Mouse (Mus musculus): ENCODE results near the gene Tcf7l1.

Tcf7l1 gene

DNA sequence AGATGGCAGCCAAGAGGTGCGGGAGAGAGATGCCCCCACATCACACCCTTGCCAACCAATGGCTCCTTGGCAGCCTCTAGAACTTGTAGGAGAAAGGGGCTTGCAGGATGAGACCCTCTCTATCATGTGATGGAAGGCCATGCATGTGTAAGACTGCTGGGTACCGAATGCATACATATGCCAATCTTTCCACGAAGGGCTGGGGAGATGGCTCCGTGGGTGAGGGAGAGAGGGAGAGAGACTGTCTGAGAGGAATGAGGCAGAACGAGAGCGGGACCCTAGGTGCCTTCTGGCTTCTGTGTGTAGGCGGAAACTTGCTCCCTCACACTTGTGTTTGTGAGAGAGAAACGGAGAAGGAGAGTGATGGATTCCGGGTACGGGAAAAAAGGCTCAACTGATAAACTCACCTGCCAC, 94.3 kb downstream of the Tcf7l1 start:
- no peak for DNase-seq

DNA sequence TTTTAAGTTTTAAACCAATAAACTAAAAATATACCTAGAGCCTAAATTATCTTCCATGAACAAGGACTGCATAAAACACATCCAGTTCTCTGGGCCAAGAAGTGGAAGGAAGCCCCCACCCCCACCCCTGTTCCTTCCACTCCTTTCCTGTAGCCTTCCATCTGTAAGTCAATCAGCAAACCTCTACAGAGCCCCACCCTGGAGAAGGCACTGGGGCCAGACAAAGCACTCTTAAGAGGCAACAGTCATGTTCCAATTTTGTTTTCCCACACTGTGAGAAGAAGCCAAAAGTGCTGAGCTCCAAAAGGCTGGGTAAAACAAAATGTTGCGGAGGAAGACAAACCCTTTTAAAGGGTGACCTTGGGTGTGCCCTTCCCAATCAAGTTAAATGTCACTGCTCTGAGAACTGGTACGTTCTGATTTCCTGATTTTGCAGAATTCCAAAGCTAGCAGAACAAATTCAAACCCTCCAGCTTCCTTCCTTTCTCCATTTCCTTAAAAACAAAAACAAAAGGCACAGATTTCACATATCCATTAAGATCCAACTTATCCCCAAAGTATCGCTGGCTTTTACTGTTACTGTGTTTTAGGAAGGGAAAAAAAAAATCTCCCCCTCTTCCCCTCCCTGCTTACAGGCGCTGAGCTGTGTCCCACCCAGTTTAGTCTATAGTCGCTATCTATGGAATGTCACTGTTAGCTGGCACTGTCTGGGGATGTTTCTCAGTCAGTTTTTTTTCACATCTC, 94.8 kb downstream of the Tcf7l1 start:
- no peak for DNase-seq

DNA sequence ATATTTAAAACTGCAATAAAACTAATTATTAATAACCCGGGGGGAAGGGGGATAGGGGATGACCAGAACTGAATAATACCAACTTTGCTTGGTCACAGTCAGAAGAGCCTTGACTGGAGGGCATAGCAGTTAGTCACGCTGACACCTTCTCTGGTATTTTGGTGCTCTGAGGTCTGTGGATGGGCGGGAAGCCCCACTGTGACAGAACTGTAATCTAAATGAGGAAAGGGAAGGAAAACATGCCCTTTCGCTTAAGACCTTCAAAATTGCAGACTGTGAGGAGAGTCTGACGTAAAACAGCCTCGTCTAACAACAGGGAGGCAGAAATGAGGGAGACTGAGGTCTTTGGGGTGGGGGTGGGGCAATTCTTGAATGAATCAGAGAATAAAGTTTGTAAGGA, 96.6 kb downstream of the Tcf7l1 start:
- no peak for DNase-seq

DNA sequence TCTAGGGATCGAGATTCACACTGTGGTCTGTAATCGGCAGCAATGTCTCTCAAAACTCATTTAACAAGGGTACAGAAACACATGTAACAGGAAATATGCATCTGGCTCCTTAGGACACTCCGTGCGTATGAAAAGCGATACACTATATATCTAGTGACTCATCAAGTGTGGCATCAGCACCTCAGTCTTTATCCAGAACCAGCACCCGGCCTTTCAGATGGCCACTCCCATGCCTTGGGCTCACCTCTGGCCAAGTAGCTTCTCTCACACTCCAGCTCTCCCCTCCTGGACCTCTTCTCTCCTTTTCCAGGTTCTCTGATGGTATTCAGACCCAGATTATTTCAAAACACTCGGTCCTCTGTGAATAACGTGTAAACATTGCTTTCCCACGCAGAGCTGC, 97.5 kb downstream of the Tcf7l1 start:
- DNase-seq, result no peak

DNA sequence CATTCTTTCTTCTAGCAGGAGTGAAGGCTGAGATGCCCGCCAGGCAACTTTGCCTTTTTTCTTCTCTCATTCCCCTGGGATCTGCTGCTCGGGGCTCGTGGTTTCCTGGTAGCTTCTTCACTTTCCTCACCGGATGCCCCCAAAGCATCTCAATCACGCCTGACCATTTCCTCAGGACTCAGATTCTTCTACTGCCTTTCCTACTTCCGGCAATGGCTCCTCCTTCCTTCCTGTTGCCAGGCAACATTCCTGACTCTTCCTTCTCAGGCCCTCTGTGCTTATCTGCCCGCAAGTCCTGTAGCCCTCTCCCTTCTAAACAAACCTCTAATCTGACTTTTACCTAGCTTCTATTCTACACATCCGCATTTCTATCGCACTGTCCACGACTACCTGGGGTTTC, 98.5 kb downstream of the Tcf7l1 start:
- peak; percentile 42 for DNase-seq

DNA sequence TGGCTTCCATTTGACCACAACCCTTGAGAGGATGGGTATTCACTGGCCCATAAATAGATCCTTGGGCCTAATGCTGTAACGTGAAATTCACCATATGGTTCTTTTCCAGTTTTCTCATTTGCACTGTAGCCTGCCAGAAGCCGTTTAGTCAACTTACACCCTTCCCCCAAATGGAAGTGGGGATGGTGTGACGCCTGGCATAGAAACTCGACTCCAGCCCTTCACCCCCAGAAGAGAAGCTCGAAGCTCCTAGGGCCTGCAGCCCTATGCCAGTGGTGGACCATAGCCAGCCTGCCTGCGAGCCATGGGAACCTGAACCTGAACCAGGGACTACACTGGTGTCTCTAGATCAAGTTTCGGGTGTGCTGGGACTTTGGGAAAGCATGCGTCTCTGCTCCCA, 99.1 kb downstream of the Tcf7l1 start:
- no peak for DNase-seq

GRCm38 (mm10) chr6:72689046-72689445, 100.0 kb downstream of the Tcf7l1 start:
- DNase-seq, result no peak

DNA sequence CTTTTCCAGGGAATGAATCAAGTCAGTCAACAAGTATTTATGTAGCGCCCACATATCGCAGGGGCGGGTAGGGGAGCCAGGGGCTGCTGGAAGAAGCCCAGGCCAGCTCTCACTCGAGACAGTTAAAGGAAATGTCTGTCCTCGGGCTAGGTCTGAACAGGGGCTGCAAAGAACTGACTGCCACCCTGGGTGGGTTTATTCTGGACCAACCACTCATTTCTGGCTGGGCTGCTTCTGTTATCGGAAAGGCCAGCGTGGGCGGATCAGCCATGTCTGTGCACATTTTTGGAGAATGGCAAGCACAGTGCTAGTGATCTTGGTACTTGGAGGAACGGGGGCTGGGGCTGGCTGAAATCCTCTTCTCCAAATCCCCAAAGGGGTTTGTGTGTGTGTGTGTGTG, 103.9 kb downstream of the Tcf7l1 start:
- no peak for DNase-seq

DNA sequence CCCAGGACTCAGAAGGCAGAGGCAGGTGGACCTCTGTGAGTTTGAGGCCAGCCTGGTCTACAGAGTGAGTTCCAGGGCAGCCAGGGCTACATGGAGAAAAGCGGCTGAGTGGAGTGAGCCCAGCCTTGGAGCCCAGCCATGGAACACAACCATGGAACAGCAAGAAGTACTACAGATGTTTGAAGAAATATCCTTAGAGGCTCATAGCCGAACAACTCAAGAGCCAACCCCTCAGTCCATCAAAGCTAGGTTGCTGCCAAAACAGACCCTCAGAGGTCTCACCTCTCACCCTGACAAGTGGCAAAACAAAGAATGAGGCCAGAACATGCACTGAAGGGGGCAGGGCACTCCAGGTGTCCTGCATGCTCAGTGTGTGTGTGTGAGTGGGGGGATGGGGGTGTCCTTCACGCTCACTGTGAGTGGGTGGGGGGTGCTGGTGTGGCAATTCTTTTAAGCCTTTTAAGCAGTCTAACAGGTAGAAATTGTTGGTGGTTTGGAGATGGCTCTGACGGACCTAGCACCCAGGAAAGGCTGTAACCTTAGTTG, 104.7 kb downstream of the Tcf7l1 start:
- DNase-seq, result no peak

DNA sequence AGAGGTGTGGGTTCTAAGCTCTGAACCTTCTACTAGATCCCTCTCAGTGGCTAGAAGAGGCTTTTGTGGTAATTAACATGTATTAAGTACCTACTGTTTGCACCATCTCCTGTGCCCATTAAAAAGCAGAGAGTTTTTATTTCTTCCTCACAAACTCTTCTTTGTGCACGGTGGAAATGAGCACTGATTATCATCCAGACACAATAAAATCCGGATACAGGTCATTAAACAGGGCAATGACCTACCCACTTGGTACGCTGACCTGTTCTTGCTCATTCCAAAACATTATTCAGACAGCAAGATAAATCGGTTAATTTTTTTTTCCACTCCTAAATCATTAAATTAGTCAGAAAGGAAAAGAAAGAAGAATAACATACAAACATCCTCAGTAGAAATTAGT, 106.8 kb downstream of the Tcf7l1 start:
- no peak for DNase-seq

GRCm38 (mm10) chr6:72680936-72681335, 108.1 kb downstream of the Tcf7l1 start:
- no peak for DNase-seq

- DNase-seq, result peak; percentile 56
Observed at GRCm38 (mm10) chr6:72678631-72679030, 110.4 kb downstream of the Tcf7l1 start.

DNA sequence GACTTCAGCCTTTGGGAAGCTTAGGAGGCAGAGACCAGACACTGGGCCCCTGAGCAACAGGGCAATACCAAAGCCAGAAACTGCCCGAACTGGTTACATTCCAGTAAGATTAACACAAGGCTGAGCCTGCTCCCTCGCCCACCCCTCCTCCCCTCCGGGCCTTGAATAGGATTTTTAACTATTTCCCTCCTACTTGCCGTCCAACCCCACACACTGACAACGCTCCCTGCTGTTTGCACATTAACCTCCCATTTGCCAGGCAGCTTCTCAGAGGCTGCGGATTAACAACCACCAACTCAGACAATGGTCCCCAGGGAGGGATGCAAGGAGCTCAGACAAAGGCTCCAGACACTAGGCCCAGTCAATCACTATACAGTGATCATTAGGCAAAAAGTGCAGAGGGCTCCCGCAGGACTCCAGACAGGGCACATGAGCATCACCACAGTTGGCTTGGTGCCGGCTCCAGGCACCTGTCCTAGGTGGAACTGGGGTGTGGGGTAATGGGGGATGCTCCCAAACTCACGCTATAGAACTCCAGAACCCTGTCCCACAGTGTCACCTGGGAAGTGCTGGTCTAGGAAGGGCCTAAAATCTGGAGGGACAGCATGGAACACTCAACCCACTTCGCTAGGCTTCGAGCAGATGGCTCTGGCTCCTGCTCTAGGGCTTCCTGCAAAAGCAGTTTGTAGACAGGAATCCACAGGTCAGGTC, 111.4 kb downstream of the Tcf7l1 start:
- DNase-seq, result no peak

- DNase-seq, result no peak
Observed at GRCm38 (mm10) chr6:72677079-72677478, 112.0 kb downstream of the Tcf7l1 start.

- DNase-seq, result no peak
Observed at GRCm38 (mm10) chr6:72676376-72676775, 112.7 kb downstream of the Tcf7l1 start.

- DNase-seq, result no peak
Observed at GRCm38 (mm10) chr6:72673751-72674150, 115.3 kb downstream of the Tcf7l1 start.

DNA sequence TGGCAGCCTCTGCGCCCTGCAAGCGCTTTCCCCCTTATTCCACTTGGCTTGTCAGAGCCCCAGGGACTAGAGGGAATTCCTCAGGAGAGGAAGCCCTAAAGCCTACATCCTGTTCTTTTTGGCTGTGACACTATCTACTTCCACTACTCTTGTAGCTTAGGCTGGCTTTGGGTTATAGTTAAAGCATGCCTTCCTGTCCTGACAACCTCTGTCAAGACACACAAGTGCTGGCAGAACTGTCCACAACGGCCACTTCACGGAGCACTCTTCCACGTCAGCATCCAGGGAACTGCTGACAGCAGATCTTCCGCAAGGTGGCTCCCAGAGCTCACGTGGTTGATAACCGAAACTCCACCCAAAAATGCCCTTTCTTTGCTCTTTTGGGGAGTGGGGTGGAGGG, 117.9 kb downstream of the Tcf7l1 start:
- DNase-seq, result no peak

- peak; percentile 75 for DNase-seq
Observed at GRCm38 (mm10) chr6:72667021-72667420, 122.0 kb downstream of the Tcf7l1 start.

DNA sequence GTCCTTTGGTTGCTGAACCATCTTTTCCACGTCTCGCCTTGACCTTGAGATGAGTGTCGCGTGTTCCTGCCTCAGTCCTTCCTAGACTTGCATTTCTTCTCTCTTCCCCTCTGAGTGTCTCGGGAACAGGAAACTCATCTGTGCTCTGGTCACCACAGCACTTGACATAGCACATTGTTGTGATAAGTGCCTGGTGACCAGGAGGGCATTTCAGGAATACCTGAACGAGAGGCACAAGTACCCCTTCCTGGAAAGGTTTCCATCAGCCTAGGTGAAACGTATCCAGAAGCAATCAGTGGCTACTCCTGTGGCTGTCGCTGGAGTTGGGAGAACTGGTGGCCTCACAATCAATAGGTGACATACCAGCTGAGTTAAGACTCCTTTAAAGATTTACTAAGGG, 124.8 kb downstream of the Tcf7l1 start:
- DNase-seq, result no peak

DNA sequence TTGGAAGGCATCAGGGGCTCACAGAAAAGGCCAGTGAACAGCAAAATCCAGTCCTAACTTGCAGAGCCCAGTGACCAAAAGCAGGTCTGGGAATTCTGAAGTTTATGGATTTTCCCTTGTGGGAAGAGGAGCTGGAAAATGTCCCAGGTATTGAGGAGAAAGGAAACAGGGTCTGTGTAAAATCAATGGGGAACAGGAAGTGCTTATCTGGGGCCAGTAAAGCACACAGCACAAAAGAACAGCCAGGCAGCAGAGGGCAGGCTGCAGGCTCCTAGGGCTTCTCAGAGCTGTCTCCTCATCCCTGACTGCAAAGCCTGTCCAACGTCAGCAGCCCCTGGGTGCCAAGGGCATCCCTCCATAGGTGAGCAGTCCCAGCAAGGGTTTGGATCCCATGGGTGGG, 126.1 kb downstream of the Tcf7l1 start:
- DNase-seq, result peak; percentile 30

GRCm38 (mm10) chr6:72660391-72660720, 128.7 kb downstream of the Tcf7l1 start:
- DNase-seq, result peak; percentile 29

- no peak for DNase-seq
Observed at GRCm38 (mm10) chr6:72659717-72660390, 129.2 kb downstream of the Tcf7l1 start.

DNA sequence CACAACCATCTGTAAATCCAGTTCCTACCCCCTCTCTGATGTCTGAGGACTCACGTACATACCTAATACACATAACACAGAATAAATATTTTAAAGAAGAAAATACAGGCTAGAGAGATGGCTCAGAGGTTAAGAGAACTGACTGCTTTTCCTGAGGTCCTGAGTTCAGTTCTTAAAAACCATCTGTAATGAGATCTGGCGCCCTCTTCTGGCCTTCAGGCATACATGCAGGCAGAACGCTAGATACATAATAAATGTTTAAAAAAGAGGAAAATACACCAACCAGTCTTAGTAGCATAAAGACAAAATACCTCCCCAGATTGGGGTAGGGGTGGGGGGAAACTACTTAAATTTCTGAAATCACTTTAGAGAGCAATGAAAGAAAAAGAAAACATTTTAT, 131.0 kb downstream of the Tcf7l1 start:
- no peak for DNase-seq

DNA sequence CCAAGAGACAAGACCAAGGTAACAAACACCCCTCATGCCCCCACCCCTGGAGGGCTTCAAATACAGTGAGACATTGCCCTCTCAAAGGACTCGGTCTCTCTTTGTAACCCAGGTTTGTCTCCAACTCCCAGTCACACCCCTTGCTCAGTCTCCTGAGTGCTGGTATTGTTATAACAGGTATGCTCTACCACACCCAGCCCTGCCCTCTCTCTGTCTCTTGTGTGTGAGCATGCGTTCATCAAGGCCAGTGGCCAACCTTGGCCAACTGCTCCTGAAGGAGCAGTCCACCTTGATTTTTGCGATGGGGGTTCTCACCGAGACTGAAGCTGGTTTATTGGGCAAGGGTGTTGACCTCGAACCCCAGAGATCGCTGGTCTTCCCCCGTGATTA, 133.0 kb downstream of the Tcf7l1 start:
- no peak for DNase-seq

All from kidney, adult 18-20 months (tissue).